Mouse (Mus musculus) megakaryocyte, embryonic 14.5 days (primary cell): ENCODE measurements around the gene Tbc1d16.

Source experiments
- FLI1 ChIP-seq: IDR thresholded peaks from 2 replicates; pipeline ENCODE4 v1.6.1; 2012; ENCODE audit warnings: low read length, inconsistent platforms, mixed read lengths
- GATA1 ChIP-seq: IDR thresholded peaks from 3 replicates; pipeline ENCODE4 v1.6.1; 2012; ENCODE audit warnings: mixed read lengths, low read length, inconsistent platforms, borderline replicate concordance

GRCm38 (mm10) chr11:119198564-119199232 lies 29.6 kb downstream of the Tbc1d16 start:
- TF ChIP-seq GATA1: no peak
- TF ChIP-seq FLI1: no peak
